Mouse (Mus musculus) ovary, postnatal 10 days (tissue): ENCODE results near the gene Plcl1.

Experiments
- DNase-seq: peaks from one replicate; pipeline ENCODE4 v3.0.0; 2022; ENCODE audit warnings: low spot score

Gene Plcl1

DNA sequence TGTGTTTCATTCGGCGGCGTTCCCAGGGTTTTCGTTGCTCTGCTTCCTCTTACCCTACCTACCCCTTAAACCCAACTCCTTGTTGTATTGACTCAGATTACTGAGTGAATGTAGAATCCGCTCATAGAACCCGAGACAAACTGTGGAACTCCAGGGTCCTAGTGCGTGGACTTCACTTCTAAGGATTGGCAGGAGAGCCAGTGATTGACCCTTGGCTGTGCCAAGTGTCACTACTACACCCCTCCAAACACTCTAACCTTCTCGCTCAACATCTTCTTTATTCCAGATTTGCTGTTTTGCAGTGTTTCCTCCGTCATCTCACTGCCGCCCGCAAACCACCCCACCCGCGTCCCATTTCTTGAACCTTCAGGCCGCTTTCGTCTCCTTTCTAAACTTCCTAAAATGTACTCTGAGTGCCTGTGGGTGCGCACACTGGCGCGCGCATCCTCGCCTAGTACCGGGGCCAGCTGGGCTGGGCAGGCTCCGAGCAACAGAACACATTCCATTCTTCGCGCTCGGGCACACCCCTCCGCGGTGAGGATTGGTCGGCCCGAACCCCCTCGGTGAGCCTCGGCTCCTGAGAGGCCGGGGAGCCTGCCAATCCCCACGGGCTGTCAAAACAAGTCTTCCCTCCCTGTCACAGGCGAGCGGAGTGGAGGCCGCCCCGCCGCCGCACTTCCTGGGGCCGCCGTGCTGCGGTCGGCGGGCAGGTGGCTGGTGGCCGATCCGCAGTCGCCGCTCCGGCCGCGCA, at the start of gene Plcl1:
Gene Plcl1, plus strand, starts transcription at position 650 of the 751 bp plus-strand sequence.
- DNase-seq: peak; percentile 85

DNA sequence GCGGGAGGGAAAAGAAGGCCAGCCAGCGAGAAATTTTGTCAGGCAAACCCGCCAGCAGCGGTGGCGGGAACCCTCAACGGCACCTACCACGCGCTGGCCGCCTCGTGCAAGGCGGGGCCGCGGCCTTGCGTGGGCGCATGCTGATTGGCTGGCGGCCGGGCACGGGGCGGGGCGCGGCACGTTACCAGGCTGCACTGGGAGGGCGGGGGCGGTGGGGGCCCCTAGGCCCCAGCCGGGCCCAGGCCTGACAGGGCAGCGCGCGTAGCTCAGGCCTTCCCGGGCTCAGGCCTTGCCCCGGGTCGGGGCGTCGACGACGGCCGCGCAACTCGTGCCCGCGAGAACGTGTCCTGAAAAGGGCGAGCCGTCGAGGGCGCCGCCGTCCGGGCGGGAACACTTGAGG, 43.1 kb upstream of the Plcl1 start:
- DNase-seq: no peak

DNA sequence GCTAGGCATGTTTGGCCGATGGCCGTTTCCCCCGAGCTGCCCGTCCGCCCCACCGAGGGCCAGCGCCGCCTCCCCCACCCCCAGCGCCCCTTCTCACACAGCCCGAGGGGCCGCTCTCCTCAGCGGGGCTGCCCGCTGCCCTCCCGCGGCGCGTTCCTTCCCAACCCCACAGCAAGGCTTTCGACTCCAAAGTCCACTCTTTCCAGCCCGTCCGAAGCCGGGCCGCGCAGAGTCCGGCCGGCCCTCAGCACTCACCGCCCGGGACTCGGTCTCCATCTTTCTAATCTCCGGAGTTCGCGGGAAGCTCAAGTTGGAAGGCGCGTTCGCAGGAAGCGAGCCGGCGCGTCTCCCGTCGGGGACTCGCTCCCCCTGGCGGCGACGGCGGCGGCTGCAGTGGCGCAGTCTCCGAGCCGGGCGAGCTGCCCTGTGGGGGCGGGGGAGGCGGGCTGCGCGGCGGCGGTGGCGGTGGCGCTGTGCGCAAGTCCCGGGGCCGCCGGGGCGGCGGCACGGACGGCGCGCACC, 42.6 kb upstream of the Plcl1 start, which contains the start of gene Boll:
Gene Boll, minus strand, starts transcription at position 426 of the 522 bp plus-strand sequence.
- peak; percentile 29 for DNase-seq

DNA sequence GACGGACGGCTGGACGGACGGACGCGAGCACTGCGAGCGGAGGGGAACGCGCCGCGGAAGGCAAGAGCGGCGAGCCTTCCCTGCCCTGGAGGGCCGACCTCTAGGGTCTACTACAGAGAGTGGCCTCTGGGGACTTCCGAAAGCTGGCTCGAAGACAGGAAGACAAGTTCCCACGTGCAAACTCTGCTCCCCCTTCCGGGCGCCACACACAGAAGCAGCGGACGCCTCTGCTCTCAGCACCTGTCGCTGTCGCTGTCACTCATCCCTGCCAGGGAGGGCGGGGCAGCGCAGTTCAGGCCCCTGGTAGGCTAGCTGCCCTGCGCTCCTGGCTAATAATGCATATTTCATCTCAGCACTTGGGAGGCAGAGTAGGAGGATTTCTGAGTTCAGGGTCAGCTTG, 42.1 kb upstream of the Plcl1 start:
- no peak for DNase-seq

DNA sequence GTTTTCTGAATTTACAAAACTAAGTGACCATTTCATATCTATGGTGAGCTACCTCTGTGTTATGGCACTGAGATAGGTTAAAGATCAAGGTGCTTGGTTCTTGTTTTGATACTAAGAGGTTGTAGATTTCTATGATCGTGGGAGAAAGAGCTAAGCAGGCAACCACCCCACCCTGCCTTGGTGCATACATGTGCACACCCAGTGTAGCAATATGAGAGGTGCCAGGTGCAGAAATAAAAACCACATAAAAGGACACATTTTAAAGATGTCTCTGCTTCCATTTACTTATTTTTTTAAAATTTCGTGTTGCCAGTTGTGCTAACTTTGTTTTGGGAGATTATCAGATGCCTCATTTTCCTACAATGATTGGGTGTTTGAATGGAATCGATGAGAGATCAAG, 33.1 kb upstream of the Plcl1 start:
- DNase-seq: no peak

DNA sequence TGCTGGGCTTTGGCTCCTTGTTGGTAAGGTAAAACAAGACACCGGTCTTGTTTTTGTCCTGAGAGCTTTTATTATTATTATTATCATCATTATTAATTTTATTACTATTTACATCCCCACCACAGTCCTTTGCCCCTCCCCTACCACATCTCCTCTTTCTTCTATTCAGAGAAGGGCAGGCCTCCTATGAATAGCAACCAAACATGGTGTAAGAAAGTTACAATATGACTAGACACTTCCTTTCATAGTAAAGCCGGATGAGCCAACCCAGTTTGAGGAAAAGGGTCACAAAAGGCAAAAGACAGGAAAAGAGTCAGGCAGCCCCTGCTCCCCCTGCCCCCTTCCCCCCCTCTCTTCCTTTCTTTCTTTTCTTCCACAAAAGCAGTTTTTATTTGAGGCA, 25.2 kb upstream of the Plcl1 start:
- DNase-seq: no peak

DNA sequence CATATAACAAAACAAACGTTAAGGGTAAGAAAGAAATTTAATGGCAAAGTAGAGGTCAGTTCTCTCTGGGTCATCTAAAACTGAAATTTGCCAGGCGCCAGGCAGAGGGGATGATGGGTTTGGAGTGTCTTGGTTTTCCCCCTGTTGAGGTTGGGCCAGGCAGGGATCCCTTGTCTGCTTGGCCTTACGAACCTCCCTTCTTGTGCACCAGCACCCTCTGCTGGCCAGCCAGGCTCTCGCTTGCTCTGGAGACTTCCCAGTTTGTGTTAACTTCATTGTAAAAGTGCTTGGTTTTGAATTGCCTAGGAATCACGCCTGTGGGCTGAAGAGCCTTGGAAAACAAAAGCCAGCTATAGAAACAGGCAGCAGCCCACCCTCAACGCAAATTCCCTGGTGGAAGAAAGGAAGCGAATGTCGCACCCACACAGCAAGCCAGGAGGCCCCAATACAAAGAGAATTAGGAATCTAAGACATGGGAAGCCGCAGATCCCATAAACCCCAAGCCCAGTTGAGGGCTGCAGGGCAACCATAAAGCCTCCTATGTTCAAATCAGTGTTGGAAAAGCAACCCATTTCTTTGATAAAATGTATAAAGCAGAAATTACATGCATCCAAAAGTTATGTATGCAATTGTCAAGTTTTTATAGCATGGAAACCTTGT, 22.5 kb upstream of the Plcl1 start:
- DNase-seq: peak; percentile 54

DNA sequence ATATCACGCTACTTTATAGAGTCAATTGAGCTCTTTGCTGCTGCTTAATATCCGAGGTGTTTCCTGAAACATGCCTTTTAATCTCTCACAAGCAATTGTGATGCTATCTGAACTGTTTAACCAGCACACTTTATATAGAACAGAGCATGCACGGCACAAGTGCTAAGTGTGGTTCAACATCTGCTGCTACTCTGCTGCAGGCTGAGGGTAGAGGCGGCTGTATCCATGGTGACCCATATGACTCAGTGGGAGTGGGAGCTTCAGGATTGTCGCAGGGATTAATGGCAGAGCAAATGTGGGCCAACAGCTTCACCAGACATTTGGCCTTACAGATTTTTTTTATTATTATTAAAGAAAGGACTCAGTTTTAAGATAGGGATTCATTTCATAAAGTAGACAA, 5.8 kb upstream of the Plcl1 start:
- no peak for DNase-seq

DNA sequence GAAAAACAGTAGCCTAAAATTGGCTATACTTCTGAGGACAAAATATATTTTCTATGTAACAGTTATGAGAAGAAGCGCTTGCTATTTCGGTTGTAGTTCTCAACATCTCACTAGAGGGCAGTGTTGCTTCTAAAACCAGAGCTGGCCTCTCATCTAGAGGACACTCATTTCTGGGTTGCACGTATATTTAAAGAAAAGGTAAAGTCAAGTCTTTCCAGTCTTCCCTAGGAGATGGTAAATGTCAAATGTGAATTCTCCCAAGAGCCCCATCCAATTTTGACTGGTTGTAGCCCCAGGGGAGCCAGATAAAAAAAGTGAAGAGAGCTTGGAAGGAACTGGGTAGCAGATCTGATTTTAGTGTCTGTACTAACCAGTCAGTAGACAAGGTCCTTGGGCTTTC, 1.3 kb upstream of the Plcl1 start:
- DNase-seq: no peak

DNA sequence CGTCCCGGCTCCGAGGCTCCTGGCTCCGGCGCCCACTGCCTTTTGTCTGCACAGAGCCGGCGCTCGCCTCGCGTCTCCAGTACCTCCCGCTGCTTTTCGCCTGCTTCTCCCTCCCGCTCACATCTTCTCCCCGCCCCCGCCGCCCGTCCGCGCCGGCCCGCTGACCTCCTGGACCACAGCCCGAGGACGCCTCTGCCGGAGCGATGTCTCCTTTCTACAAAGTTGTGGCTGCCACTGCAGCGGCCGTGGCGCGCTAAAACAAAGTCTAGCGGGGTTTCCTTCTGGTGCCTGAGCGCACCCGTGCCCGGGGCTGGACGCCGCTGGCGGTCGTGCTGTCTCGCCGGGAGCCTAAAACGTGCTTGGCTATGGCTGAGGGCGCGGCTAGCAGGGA, 297 bp downstream of the Plcl1 start:
- peak; percentile 67 for DNase-seq

DNA sequence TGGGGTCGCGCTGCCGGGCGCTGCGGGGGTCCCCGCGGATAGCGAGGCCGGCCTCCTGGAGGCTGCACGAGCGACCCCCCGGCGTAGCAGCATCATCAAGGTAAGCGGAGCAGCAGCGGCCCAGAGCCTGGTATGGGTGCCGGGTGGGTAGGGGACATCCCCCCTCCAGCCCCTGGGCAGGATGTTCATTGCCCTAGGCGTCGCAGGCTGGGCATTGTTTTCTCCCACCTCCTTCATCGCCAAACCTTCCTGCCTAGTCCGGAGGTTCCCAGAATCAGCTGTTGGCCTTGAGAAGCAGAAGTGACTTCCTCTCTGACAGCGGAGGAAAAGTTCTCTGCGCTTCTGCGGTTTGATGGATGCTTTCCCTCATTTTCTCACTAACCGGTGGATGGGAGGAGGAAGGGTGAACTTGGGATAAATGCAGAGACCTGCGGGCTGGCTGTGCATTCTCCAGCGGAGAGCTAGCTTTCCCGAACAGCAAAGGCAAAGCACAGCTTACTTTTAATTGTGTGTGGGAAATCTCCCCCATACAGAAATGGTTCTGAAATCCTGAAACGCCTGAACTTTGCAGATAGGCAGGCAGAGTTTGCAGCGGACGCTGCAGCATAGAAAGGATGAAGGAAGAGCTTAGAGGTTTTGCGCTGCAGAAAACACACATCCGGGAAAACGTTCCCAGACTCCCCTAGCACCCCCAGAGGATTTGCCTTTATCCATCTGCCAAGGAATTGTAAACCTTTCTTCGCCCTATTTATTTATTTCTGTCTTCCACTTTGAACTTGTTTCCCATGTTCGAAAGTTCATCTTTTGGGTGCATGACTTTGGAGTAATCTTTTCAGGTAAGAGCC, 1.0 kb downstream of the Plcl1 start:
- no peak for DNase-seq

DNA sequence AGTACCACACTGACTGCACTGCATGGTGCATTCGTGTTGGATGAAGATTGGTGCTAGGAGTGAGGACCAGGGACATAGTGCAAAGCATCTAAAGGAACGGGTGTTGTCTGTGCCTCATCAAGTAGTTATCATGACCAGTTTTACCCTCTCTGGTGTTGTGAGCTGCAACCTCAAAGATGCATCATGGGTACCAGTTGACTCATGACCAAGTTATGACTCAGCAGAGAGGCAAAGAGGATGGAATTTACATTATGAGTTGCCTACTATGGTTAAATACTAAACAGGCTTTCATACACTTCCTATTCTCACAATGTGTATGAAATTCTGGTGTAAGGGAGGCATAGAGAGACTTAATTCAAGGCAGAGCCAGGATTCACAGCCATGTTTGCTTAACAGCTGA, 4.9 kb downstream of the Plcl1 start:
- no peak for DNase-seq

DNA sequence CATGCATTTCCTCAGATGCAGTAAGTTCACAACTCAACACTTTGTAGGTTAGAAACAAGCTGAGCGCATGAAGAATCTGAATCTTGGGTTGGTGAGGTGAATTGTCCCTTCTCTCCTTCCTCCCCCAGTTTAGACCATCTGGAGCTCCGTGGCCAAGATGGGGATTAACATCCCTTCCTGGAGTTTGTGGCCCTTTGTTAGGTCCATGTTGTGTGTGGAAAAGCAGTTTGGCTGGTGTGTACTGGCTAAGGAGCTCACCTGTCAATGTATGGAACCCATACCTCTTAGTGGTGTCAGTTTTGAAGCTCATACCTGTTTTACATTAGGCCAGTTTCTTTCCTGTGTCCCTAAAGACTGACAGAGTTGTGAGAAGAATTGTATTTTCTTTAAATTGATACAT, 5.4 kb downstream of the Plcl1 start:
- DNase-seq: no peak

DNA sequence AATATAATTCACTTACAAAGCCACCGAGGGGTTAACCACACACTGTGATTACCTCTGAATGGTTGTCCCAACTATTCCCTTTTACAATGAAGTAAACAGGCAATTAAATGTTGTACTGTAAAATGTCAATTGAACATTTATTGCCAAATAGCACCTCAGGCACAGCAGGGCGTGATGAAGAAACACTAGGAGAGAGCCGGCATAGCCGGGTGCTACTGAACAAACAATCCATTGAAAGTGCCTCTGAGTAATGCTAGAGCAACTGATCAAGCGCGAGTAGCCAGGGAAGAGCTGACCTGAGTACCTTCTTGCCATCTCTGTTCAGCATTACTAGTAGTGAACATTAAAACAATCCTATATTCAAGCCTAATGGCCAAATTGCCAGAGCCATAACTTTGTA, 6.8 kb downstream of the Plcl1 start:
- no peak for DNase-seq

DNA sequence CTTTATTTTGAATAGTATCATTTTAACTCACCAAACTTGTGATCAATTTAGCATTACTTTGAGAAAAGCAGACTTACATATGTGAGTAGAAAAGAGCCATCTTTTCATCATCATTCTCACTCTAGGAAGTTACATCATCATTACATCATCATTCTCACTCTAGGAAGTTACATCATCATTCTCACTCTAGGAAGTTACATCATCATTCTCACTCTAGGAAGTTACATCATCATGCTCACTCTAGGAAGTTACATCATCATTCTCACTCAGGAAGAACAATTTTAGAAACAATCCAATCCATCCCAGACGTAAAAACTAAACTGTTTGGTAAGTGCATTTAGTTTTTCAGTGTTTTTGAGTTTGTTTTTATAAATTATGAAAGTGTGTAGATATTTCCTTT, 7.8 kb downstream of the Plcl1 start:
- no peak for DNase-seq

DNA sequence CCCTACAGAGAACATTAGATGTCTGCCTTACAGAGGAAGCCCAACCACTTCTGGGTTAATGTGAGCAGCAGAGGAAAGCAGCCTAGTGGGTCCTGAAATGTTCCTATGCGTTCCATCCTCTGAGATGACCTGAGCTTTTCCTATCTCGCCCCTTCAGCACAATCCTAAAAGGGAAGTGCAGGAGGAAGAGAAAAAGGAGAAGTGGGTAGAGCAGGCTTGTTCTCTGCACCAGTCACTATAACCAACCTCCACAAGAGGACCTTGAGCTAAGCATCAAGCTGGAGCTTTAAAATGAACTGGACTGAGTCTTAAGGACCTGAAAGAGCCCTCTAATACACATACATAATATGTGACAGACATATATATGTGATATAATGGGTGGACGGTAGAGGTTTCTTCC, 13.2 kb downstream of the Plcl1 start:
- no peak for DNase-seq

DNA sequence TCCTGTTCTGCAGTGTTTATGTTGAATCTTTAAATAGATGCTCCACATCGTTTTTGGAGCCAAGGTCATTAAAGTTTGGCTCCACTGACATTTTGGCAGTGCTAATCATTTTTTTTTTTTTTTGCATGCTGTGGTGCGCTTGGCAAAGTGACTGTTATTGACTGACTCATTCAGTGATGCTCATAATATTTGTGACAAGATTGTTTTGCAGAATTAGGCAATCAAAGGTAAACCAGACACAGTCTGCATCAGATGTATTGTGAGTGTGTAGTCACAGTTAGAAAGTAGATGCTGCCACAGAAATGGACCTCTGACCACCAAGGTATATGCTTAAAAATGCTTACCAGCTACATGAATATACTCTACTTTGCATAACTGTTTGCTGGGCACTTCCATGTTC, 21.9 kb downstream of the Plcl1 start:
- no peak for DNase-seq

DNA sequence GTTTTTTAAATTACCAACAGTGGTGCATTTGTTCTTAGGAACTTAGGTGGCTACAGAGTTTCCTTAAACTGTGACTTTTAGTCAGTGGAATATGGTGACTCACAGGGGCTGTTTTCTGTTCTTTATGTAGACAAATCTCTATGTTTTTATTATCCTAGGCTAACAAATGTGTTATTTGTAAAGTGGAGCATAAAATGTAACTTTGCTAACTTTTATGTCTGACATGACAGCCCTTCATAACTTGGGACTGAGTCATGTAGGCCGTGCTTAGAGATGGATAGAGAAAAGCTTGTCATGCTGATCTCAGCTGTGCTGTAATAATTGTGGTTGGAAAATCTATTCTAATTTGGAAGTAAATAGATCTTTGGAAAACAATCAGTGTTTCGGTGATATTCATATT, 23.3 kb downstream of the Plcl1 start:
- DNase-seq: no peak

DNA sequence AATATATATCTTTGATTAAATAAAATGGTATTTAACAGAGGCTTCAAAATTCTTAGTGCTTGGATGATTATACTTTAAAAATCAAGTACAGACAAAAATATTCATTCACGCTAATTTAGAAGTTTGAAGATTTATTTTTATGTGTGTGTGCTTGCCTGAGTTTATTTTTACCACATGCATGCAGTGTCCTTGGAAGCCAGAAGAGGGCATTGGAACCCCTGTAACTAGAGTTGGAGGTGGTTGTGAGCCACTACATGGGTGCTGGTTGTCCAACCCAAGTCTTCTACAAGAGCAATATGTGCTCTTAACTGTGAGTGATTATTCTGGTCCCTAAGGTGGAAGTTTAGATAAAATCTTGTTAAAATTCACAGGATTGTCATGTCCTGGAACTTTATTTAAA, 24.0 kb downstream of the Plcl1 start:
- DNase-seq: no peak

DNA sequence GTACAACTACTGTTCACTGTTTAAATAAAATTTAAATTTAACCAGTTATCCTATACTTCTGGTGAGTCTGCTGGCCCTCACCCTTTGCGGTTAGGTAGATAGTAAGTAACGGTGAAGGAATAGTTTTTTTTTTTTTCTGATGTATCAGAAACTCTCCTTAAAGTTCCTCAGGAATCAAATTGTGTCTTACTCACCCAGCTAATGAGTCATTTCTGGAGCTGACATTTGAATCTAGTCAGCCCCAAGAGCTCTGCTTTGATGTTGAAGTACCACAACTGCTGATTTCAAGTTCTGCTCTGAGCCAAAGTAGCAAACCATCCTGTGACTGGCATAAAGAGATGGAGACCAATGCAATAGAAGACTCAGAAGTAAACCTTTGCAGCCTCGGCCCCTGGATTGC, 24.9 kb downstream of the Plcl1 start:
- DNase-seq: no peak

DNA sequence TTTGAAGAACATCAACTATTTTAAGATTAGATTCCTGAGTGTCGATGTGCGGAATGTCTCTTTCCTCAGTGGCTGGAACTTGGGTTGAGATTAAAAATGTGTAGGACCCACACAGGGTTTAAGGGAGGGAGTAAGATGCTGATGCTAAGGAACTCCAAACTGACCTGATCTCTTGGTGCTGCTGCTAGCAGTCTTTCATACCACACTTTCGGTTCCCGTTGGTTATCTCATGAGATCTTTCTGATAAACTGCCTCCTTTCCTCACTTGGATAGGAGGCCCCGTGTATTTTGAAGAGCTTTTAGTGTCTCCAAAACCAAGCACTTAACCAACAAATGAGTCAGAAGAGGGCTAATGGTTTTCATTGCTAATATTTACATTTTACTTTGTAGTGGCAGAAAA, 30.9 kb downstream of the Plcl1 start:
- DNase-seq: no peak

DNA sequence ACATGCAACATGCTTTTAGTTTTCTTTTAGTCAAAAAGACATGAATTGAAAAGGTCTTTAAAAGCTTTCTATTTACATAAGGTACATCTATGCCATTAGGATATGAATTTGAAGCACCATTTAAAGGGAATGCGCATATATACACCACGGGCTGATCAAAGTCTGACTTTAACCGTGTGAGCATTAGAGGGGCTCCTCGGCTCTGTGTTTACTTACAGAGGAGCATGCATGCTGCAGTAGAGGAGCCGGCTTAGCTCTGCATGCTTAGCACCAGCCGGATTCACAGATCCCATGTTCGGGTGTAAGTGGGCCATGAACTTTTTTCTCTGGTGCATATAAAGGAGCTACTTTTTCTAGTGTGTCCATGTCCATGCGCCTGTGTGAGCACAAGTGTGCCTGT, 31.4 kb downstream of the Plcl1 start:
- no peak for DNase-seq

DNA sequence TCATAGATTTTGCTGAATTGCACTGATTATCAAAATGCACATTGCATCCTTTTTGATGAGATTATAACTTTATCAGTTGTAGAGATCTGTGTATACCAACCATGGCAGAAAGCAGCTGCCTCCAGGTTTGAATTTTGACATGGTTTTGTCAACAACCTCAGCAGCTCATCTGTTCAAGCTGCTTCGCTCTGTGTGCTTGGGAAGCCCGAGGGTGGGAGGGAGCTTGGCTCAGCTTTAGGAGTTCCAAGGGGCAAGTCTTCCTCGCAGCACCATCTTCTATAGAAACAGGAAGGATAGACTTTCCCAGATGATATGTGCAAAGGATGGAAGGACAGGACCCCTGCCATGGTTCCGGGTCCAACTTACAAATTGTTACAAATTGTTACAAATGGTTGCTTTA, 32.9 kb downstream of the Plcl1 start:
- DNase-seq: no peak
